Mouse (Mus musculus) thymus, adult 2 months (tissue): Measurements from ENCODE around the gene Peak1. TPM values are rescaled to one million over a fixed set of nuclear protein-coding genes. Genes with fewer than 3 reads are reported as not detected.

ENCODE experiments used
- DNase-seq: peaks from one replicate; pipeline ENCODE4 v3.0.0; 2021
- H3K27ac ChIP-seq: fragments of 200-500 bp; 2 replicates; pipeline ENCODE4 v1.5.1; 2012; ENCODE audit warnings: low read length, control low read depth; ENCODE audit not compliant: control insufficient read depth, insufficient read depth
- H3K27me3 ChIP-seq: fragments of 200-500 bp; 2 replicates; pipeline ENCODE4 v1.6.1; 2012; ENCODE audit warnings: mild to moderate bottlenecking, low read length, moderate library complexity, mixed read lengths; ENCODE audit not compliant: control insufficient read depth, insufficient read depth
- H3K36me3 ChIP-seq: fragments of 200-500 bp; 2 replicates; pipeline ENCODE4 v1.6.1; 2012; ENCODE audit warnings: mild to moderate bottlenecking, low read length, moderate library complexity; ENCODE audit not compliant: control insufficient read depth, insufficient read depth
- H3K4me1 ChIP-seq: fragments of 200-500 bp; replicated peaks from 2 replicates; pipeline ENCODE4 v1.6.1; 2012; ENCODE audit warnings: low read length; ENCODE audit not compliant: control insufficient read depth, insufficient read depth
- H3K4me3 ChIP-seq: fragments of 200-500 bp; 2 replicates; pipeline ENCODE4 v1.5.1; 2012; ENCODE audit warnings: mild to moderate bottlenecking, low read length, control low read depth, moderate library complexity; ENCODE audit not compliant: control insufficient read depth, insufficient read depth
- CTCF ChIP-seq: fragments of 200-500 bp; IDR thresholded peaks from 2 replicates; pipeline ENCODE4 v1.5.1; 2012; ENCODE audit warnings: mild to moderate bottlenecking, control low read depth, low read length, moderate library complexity, borderline replicate concordance; ENCODE audit not compliant: control insufficient read depth, poor library complexity, insufficient read depth; ENCODE audit errors: extremely low read depth
- POLR2A ChIP-seq: fragments of 200-500 bp; IDR thresholded peaks from 2 replicates; pipeline ENCODE4 v1.6.1; 2012; ENCODE audit warnings: mild to moderate bottlenecking, low read length, control low read depth, moderate library complexity; ENCODE audit not compliant: control insufficient read depth, poor library complexity, insufficient read depth; ENCODE audit errors: extremely low read depth
- WGBS: fragments of 180-500 bp; shearing (Covaris S2); methylation state at CpG from one replicate; pipeline ENCODE4 v1.1.7; 2018; 5-methylcytosine and 5-hydroxymethylcytosine counted together
- polyA plus RNA-seq: library from polyadenylated mRNA; depleted of rRNA; stranded (reverse); fragments of >200 nt; gene quantifications from 2 replicates; pipeline ENCODE4 v1.2.3, GENCODE M21; 2012

Gene Peak1
- polyA plus RNA-seq, 1 experiment, result 8.6 TPM

DNA sequence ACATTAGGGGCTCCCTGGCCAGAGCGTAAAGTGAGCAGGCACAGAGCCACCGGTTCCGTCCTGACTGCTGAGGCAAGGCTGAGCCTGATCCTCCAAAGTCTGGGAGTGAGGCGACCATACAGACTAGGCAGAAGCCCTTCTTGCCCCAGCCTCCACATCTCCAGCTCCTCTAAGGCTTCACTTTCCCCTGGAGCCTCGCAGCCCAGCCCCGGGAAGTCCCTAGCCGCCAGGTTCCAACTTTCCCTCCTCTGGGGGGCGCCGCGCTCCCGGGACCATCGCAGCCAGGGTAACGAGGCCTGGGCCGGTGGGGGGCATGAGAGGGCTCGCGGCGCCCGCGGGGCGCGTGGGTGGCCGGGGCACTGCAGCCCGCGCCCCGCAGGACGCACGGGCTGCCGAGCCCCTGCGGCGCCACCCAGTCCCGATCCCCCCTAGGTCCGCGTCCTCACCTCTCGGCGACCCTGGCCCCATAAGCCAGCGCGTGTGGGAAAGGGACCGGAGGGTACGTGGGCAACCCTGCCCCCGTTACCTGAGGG lies 386 bp downstream of the Peak1 start:
- peak; percentile 92 for DNase-seq
- Histone ChIP-seq H3K4me3 (peak overlapping the region; percentile 65), H3K4me1 (peaks cover 10% of the 10 kb centered on the region; the same call in 1 of the 2 replicates)

DNA sequence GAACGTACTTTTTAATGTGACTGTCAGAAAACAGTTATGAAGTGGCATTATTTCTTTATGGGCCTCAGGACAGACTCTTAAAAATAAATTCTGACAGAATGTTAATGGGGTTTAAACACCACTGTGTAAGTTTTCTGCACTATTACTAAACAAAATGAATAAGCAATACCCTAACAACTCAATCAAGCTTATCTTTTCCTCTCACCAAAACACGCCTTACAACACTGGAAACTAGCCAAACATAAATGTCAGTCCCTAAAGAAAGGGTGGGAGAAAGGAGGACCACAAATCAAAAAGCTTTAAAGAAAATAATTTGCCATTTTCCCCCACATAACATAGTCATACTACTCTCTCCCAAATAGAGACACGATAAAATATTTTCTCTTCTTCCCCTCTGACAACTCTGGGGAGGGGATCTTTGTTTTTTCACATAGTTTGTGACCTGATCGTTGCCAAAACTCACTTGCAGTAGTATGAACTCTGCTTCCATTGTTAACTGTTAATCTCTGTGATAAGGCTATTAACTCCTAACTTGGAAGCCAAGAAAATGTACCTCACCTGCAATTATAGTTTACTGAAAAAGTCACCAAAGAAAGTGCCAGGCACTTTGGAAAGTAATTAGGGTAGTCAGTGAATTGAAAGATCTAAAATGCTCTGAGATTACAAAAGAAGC lies 1.8 kb downstream of the Peak1 start:
- no peak for DNase-seq
- H3K4me1 ChIP-seq, result peaks cover 9% of the 10 kb centered on the region; the same call in 1 of the 2 replicates
- H3K4me3 ChIP-seq, result no peak overlapping the region
- H3K36me3 ChIP-seq, result no peaks in the 10 kb centered on the region
- H3K27me3 ChIP-seq, result no peaks in the 10 kb centered on the region
- no peak overlapping the region for H3K27ac ChIP-seq
- 77% methylated on average over 4 of the region's 4 CpGs for WGBS
- TF ChIP-seq CTCF (no peak), POLR2A (no peak)

More for the DNA sequence above, 386 bp downstream of the Peak1 start:
- Histone ChIP-seq H3K27me3 (no peaks in the 10 kb centered on the region), H3K27ac (peak overlapping the region; percentile 30), H3K36me3 (no peaks in the 10 kb centered on the region)
- TF ChIP-seq CTCF (peak; percentile 79; the same call in 1 of the 2 replicates), POLR2A (no peak; the same call in 1 of the 2 replicates)
- under 1% methylated on average over 40 of the region's 40 CpGs for WGBS

DNA sequence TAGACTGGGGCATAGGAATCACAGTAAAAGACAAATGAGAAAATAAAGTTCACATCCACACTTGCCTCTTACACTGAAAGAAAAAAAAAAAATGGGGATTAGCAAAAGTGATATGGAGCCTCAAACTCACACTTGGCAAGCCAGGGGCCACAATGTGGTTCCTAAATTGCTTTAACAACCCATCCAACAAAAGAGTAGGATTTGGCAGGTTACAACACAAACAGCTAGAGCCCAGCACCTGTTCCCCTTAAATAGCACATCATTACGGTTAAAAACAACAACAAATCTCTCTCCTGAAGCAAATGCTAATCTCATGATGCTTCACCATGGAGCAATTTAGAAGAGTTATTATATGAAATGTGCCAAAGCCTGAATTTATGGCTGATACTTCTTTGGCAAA lies 2.5 kb downstream of the Peak1 start:
- 91% methylated on average over 1 of the region's 1 CpGs for WGBS

DNA sequence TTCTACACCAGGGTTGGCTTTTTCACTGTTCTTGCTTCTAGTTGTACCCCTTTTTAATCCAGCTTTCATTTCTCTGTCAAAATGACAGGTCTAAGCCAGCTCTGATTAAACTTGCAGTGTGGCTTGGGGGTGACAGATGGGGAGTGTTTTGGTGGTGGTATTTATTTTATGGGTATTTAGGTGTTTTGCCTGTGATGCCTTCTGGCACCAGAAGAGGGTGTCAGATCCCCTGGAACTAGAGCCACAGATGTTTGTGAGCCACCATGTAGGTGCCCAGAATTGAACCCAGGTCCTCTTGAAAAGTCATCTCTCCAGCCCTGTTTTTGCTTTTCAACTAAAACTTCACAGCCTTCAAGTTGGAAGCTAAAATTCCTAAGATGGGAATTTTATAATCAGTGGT lies 3.5 kb downstream of the Peak1 start:
- Histone ChIP-seq H3K36me3 (no peaks in the 10 kb centered on the region), H3K27ac (no peak overlapping the region), H3K4me1 (peaks cover 5% of the 10 kb centered on the region; the same call in 1 of the 2 replicates), H3K27me3 (no peaks in the 10 kb centered on the region), H3K4me3 (no peak overlapping the region)
- DNase-seq, result peak; percentile 9
- TF ChIP-seq CTCF (no peak), POLR2A (no peak)

More for the DNA sequence above, 2.5 kb downstream of the Peak1 start:
- no peak for DNase-seq
- no peaks in the 10 kb centered on the region for H3K36me3 ChIP-seq
- peaks cover 5% of the 10 kb centered on the region; the same call in 1 of the 2 replicates for H3K4me1 ChIP-seq
- H3K27me3 ChIP-seq, result no peaks in the 10 kb centered on the region
- H3K27ac ChIP-seq, result no peak overlapping the region
- TF ChIP-seq CTCF (no peak), POLR2A (no peak)
- no peak overlapping the region for H3K4me3 ChIP-seq

DNA sequence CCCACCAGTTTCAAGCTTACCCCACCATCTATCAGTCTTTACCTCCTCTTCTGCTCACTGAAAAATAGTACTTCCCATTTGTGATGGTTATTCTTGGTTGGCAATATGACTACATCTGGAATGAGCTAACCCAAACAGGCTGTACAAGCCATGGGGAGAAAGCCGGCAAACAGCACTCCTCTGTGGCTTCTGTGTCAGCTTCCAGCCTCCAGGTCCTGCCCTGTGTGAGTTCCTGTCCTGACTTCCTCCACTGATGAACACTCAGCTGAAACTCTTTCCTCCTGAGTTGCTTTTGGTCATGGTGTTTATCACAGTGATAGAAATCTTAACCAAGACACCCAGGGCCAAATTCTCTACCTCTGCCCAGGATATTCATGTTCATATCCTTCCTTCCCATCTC lies 5.2 kb downstream of the Peak1 start:
- Histone ChIP-seq H3K36me3 (no peaks in the 10 kb centered on the region), H3K4me1 (peaks cover 5% of the 10 kb centered on the region; the same call in 1 of the 2 replicates), H3K4me3 (no peak overlapping the region), H3K27ac (no peak overlapping the region), H3K27me3 (no peaks in the 10 kb centered on the region)
- TF ChIP-seq POLR2A, result no peak
- TF ChIP-seq CTCF, result no peak
- WGBS, result 32% methylated on average over 1 of the region's 1 CpGs
- DNase-seq, result no peak

DNA sequence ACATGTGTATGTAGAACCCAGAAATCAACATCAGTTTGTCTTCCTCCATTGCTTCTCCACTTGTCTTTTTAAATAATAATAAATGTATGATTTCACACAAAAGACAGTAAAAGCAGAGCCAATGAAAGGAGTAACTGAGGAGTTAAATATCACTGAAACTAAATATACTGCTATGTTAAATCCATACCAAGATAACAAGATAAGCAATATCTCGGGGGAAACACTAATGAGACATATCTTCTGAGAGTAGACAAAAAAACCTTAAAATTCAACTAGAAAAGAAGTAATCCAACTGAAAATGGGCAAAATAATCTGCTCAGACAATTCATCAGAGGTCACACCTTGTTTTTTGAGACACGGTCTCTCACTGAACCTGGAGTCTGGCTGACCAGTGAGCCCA lies 7.9 kb downstream of the Peak1 start:
- Histone ChIP-seq H3K36me3 (no peaks in the 10 kb centered on the region), H3K4me1 (no peaks in the 10 kb centered on the region), H3K27ac (no peak overlapping the region), H3K27me3 (no peaks in the 10 kb centered on the region), H3K4me3 (no peak overlapping the region)
- 91% methylated on average over 2 of the region's 2 CpGs for WGBS
- DNase-seq, result no peak
- no peak for TF ChIP-seq POLR2A

DNA sequence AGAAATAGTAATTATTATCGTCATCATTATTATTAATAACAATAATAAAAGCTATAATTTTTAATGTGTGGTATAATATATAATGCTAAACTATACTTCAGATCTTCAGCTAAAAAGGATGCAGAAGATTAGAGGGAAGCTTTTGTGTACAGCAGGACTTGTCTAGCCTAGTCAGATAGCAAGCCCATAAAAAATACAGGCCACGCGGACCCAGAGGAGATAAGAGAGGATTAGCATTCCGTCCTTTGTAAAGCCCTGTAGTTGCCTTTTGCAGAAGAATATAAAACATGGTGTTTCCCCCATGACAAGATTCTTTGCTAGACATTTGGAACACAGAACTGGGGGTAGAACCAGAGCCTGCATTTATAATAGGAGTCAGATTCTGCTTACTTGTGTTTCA lies 13.2 kb downstream of the Peak1 start:
- WGBS, result 96% methylated on average over 4 of the region's 4 CpGs
- H3K27ac ChIP-seq, result no peak overlapping the region
- no peak for DNase-seq

More for the DNA sequence above, 13.2 kb downstream of the Peak1 start:
- Histone ChIP-seq H3K27me3 (no peaks in the 10 kb centered on the region), H3K4me1 (no peaks in the 10 kb centered on the region), H3K36me3 (no peaks in the 10 kb centered on the region), H3K4me3 (no peak overlapping the region)
- TF ChIP-seq POLR2A (no peak), CTCF (no peak)
